Mouse (Mus musculus) olfactory bulb, adult 2 months (tissue): ENCODE measurements around the gene Slc26a11.

Source experiments
- CTCF ChIP-seq: fragments of 200-500 bp; IDR thresholded peaks from 2 replicates; pipeline ENCODE4 v1.5.1; 2012; ENCODE audit warnings: low read depth, mild to moderate bottlenecking, low read length, moderate library complexity; ENCODE audit not compliant: insufficient read depth
- POLR2A ChIP-seq: fragments of 200-500 bp; IDR thresholded peaks from 2 replicates; pipeline ENCODE4 v1.6.1; 2012; ENCODE audit warnings: mild to moderate bottlenecking, low read depth, low read length, moderate library complexity; ENCODE audit not compliant: insufficient read depth

- TF ChIP-seq CTCF (no peak), POLR2A (no peak)
These were observed 38.9 kb downstream of the Slc26a11 start for GRCm38 (mm10) chr11:119394210-119394609.
